Mouse (Mus musculus) liver, embryonic 14.5 days (tissue): ENCODE results near the gene Smndc1.

Experiments used
- CTCF ChIP-seq: IDR thresholded peaks from 2 replicates; pipeline ENCODE4 v1.5.1; 2016; ENCODE audit warnings: antibody characterized with exemption, low read depth, control low read depth
- EP300 ChIP-seq: IDR thresholded peaks from 2 replicates; pipeline ENCODE4 v1.6.1; 2016; ENCODE audit warnings: antibody characterized with exemption, low read depth

GRCm38 (mm10) chr19:53345766-53346165 is 44.6 kb downstream of the Smndc1 start:
- TF ChIP-seq CTCF (no peak), EP300 (no peak)
